Mouse (Mus musculus) olfactory bulb, adult 2 months (tissue): Measurements from ENCODE around the gene Mgmt.

Source experiments
- CTCF ChIP-seq: fragments of 200-500 bp; IDR thresholded peaks from 2 replicates; pipeline ENCODE4 v1.5.1; 2012; ENCODE audit warnings: low read depth, mild to moderate bottlenecking, low read length, moderate library complexity; ENCODE audit not compliant: insufficient read depth
- POLR2A ChIP-seq: fragments of 200-500 bp; IDR thresholded peaks from 2 replicates; pipeline ENCODE4 v1.6.1; 2012; ENCODE audit warnings: mild to moderate bottlenecking, low read depth, low read length, moderate library complexity; ENCODE audit not compliant: insufficient read depth

DNA sequence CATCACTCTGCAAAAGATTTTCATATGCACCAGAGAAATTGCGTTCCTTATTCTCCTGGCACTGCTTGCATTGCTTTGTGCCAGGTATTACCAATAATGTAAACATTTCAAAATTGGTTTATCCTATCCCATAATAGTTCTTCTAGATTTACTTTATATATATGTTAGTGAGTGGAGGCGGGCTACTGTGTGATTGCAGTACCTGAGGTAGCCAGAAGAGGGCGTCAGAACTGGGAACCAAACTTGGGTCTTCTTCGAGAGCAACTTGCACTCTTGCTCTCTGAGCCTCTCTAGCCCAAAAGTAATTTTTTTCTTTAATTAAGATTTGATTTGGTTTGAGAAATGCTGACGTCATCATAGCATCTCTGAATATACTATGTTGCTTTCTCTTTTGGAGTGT lies 159.9 kb downstream of the Mgmt start:
- TF ChIP-seq POLR2A (no peak), CTCF (no peak)
